Mouse (Mus musculus) heart, postnatal 4 days (tissue): ENCODE results near the gene Zfp120. TPM values are rescaled to one million over a fixed set of nuclear protein-coding genes. Genes with fewer than 3 reads are reported as not detected.
"Not testable (repeated sequence)": the region's sequence is repeated elsewhere in the genome, so short reads cannot be mapped to it uniquely, and the experiment has no call there.

ENCODE experiments used
- DNase-seq: peaks from one replicate; pipeline ENCODE4 v3.0.0; 2021
- total RNA-seq, 2 experiments: library from RNA; stranded (reverse); gene quantifications; 2 replicates each; pipeline ENCODE4 v1.2.3; 2021

Gene Zfp120
- total RNA-seq: 1 to 10 TPM; 5.0 to 5.4 TPM

DNA sequence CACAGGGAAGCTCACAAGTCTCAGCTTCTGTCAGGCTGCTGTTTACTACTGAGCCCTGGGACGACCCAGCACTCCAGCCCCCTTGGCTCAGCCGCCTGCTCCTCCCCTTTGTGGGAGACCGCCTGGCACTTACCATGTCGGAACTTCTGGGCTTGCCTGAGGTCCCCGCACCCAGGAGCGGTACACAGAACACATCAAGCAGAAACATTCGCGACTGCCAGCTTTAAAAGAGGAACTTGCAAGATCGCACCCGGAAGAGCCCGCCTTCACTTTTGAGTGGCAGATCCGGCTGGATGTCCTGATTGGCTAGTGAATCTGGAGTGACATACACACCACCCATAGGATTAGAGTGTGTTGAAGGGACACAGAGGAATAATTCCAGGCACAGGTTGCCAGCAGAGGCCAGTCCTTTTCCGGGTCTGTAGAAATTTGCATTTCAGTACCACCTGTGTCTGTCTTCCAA, at the start of gene Zfp120:
Gene Zfp120, minus strand, starts transcription at position 274 of the 463 bp plus-strand sequence.
- peak; percentile 84 for DNase-seq

DNA sequence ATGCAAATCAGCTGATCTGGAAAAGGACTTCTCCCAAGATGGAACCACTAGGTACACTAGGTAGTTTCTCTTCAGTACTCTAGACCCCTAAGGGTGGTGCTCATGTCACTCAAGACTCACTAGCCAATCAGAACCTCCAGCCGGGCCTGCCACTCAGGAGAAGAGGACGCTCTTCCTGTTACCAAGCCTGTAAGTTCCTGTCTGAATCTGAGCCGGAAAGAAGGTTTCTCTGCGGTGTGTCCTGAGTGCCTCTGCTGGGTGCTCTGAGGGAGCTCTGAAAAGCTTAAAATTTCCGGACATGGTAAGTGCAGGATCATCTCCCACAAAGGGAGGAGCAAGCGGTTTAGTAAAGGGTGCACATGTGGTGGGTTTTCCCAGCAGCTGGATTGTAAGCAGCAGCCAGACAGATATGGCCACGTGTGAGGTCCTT, 45.1 kb upstream of the Zfp120 start, which contains the start of gene Gm14139:
Gene Gm14139, plus strand, starts transcription at position 186 of the 430 bp plus-strand sequence.
- not testable (repeated sequence) for DNase-seq

DNA sequence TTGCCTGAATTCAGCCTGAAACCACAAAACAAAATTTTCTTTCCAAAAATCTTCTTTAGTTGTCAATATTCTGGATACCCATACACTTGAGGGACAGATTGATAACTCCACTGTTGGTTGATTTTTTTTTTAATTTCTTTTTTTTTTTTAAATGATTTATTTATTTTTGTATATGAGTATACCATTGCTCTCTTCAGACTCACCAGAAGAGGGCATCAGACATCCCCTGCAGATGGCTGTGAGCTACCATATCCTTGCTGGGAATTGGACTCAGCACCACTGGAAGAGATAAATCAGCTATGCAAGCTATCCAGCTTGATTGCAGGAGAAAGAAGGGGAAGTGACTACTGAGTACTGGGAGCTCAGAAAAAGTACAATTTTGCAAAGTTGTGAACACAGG, 44.5 kb upstream of the Zfp120 start:
- not testable (repeated sequence) for DNase-seq

DNA sequence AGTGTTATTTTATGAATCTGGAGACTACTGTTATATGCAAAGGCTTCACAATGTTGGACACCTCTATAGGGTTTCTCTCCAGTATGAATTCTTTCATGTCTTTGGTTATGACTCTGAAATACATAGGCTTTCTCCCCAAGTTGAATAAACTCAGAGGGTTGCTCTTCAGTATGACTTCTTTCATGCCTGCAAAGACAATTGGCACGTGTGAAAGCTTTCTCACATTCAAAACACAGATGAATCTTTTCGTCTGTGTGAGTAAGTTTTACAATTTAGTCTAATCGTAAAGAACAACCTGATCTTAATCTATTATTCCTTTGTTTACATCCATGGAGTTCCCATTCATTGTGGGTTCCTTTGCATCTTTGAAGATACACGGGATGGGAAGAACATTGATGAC, 43.1 kb upstream of the Zfp120 start, which contains the start of gene Gm10770:
Gene Gm10770, minus strand, starts transcription at position 101 of the 400 bp plus-strand sequence.
- not testable (repeated sequence) for DNase-seq

DNA sequence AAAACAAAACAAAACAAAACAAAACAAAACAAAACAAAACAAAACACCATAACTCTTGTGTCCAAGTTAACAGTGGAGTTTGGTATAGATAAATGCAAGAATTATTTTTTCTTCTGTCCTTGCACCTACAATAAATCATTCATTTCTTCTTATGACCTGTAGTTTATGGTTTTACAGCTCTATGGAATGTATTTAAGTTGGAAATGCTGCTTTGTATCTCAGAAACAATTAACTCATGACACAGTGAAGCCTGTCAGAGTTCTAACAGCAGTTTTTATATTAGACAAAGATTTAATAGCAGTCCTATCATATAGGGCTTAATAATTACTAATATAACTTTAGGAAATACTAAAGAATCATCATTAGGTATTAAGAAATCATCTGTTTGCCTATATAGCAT, 37.3 kb upstream of the Zfp120 start:
- no peak for DNase-seq

DNA sequence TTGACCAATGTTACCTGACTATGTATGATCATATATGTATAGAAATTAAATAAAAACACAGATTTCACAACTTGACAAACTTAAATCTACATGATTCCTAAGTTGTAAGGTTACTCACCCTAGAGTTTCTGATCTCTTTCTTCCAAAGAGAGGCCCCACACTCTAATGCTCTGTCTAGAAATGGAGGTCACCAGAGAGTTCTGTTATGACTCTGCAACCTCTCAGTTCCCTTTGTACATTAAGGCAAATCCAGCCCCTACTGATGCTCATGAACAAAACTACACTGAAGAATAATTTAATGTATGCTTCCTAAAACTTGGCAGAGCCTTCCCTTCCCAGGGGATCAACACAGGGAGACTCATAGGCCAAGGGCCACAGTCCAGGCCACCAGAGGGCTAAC, 30.2 kb upstream of the Zfp120 start:
- DNase-seq: no peak

DNA sequence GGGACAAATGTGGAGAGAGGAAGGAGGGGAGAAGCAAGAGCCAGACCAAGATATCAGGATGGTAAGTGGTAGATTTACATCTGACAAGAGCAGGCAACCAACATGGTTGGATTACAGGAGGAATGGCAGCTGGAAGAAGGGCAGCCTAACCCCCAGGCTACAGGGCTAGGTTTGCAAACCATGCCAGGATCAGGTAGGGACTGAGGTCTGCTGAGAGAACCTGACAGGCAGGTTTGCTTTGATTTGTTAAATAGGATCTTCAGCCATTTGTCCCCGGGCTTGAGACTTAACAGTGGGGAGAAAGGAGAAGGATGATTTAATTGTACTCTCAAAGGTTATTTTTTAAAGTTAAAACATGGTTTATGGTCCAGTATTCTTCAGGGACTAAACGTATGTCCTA, 3.7 kb downstream of the Zfp120 start:
- no peak for DNase-seq

DNA sequence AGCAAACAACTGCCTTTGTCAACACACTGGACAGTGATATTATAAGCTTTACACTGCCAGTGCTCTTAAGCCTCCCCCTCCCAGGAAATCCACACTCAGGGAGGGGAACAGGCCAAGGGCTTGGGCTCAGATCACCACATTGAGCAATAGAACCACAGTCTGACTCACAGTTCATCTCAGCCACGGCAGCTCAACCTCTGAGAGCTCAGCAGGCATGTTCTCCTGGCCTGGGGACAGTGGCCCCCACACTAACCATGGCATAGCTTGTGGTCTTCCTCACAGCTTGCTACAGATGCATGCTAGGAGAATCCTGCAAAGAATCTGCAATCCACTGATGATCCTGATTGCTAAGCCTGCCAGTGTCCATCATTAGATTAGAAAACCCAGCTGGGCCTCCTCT, 4.5 kb downstream of the Zfp120 start:
- DNase-seq: not testable (repeated sequence)

DNA sequence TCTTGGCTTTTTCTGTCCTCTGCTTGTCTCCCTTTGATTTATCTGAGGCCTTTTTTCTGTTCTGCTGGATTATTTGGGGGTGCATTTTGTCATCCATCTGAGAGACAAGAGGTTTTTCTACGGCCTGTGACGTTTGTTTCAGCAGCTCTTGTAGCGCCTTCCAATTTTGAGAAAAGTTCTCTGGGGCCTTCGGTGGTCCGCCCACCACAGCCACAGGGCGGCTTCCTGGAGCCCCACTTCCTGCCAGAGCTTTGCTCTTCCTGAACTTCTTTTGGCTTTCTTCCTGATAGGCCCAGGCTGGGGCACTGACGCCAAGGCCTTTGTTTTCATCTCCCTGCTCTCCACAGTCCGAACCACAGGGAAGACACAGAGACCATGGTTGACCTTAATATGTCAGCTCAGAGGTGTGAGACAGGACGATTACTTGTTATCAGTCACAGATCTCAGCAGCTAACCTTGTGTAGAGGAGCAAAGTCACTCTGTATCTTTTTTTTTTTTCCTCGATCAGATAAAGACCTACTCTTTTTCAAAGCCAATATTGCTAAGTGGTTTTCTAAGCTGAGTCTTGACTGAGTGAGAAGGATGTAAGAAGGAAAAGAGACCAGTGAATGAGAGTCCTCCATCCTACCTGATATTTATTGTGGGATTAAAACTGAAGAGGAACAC, 25.1 kb downstream of the Zfp120 start:
- no peak for DNase-seq

DNA sequence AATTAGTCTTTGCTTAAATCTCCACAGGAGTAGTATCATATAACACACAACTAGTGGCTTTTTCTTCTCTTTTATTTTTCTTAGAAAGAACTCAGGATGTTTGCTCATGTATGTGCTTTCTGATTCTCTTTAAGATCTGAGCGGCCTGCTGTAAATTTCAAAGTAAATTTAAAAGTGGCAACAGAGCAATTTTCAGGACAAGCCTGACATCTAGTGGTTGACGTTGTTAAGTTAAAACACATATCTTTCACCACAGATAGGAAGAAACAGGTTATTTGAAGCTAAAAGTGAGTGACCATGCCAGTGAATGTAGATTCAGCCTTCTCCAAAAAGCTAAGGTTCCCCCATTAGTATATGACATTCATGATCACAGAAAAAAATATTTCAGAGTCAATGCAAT, 36.9 kb downstream of the Zfp120 start:
- peak; percentile 10 for DNase-seq

Other genes starting within 250 kb of the Zfp120 start
- not detected for gene Gm10770, start 43.0 kb upstream of the Zfp120 start, total RNA-seq
- not detected for gene Gm14139, start 45.0 kb upstream of the Zfp120 start, total RNA-seq
- 1 to 10 TPM; 3.6 to 3.9 TPM for gene Zfp937, start 81.4 kb upstream of the Zfp120 start, total RNA-seq
- gene Gm21994, start 118.9 kb upstream of the Zfp120 start, total RNA-seq: 1 to 10 TPM; 2.4 to 3.5 TPM
- not detected for gene Gm14124, start 120.8 kb upstream of the Zfp120 start, total RNA-seq
- 1 to 10 TPM; 2.8 TPM for gene Gm10130, start 187.0 kb upstream of the Zfp120 start, total RNA-seq
- gene 3300002I08Rik, start 226.1 kb upstream of the Zfp120 start, total RNA-seq: 1 to 10 TPM; 4.6 to 5.7 TPM